Mouse (Mus musculus) lung, embryonic 14.5 days (tissue): ENCODE measurements at regions not wholly inside any gene's neighbourhood (a gene's known extent, or its start where the extent isn't known, plus 50 kb on each side); places are given as distances from the start of the nearest gene placed in this dataset.

Source experiments
- ATAC-seq: fragments of 200-750 bp; cut with Nextera tagmentation; 2 replicates; pipeline ENCODE4 v1.8.0; 2017; ENCODE audit warnings: mild to moderate bottlenecking, moderate TSS enrichment, moderate library complexity; ENCODE audit not compliant: insufficient read depth
- DNase-seq: peaks from one replicate; pipeline ENCODE4 v3.0.0-alpha.2; 2015
- H3K27ac ChIP-seq: fragments of 300-500 bp; sonication (generic); 2 replicates; pipeline ENCODE4 v1.5.1; 2014; ENCODE audit warnings: low read depth, mild to moderate bottlenecking, moderate library complexity
- H3K27me3 ChIP-seq: fragments of 300-500 bp; sonication (generic); 2 replicates; pipeline ENCODE4 v1.6.1; 2014; ENCODE audit warnings: low read length, control low read depth; ENCODE audit not compliant: insufficient read depth
- H3K36me3 ChIP-seq: fragments of 300-500 bp; sonication (generic); 2 replicates; pipeline ENCODE4 v1.6.1; 2014; ENCODE audit warnings: control low read depth; ENCODE audit not compliant: insufficient read depth
- H3K4me1 ChIP-seq: fragments of 300-500 bp; sonication (generic); 2 replicates; pipeline ENCODE4 v1.6.1; 2014; ENCODE audit warnings: antibody characterized with exemption, control low read depth; ENCODE audit not compliant: insufficient read depth
- H3K4me2 ChIP-seq: fragments of 300-500 bp; sonication (generic); 2 replicates; pipeline ENCODE4 v1.6.1; 2014; ENCODE audit warnings: mild to moderate bottlenecking
- H3K4me3 ChIP-seq: fragments of 300-500 bp; sonication (generic); 2 replicates; pipeline ENCODE4 v1.5.1; 2014; ENCODE audit warnings: low read depth, low read length
- H3K9ac ChIP-seq: fragments of 300-500 bp; sonication (generic); 2 replicates; pipeline ENCODE4 v1.6.1; 2014
- H3K9me3 ChIP-seq: fragments of 300-500 bp; sonication (generic); 2 replicates; pipeline ENCODE4 v1.6.1; 2016; ENCODE audit warnings: low read depth, low read length, control low read depth
- CTCF ChIP-seq: IDR thresholded peaks from 2 replicates; pipeline ENCODE4 v1.5.1; 2016; ENCODE audit warnings: antibody characterized with exemption, low read depth
- WGBS: fragments of 180-500 bp; shearing (Covaris S2); extraction: QIAGEN DNeasy Blood & Tissue Kit; methylation state at CpG from one replicate; pipeline ENCODE4 v1.1.7; 2014; 5-methylcytosine and 5-hydroxymethylcytosine counted together

- H3K4me3 ChIP-seq = no peak overlapping the region
- H3K4me2 ChIP-seq = no peak overlapping the region
- DNase-seq = no peak
- TF ChIP-seq CTCF = no peak
- ATAC-seq = peak; percentile 48; the same call in 1 of the 2 replicates
- H3K9ac ChIP-seq = no peak overlapping the region
- no peaks in the 10 kb centered on the region for H3K36me3 ChIP-seq
- 55% methylated on average over 4 of the region's 4 CpGs for WGBS
- H3K27me3 ChIP-seq = no peaks in the 10 kb centered on the region
- H3K4me1 ChIP-seq = no peaks in the 10 kb centered on the region
- no peaks in the 10 kb centered on the region for H3K9me3 ChIP-seq
- H3K27ac ChIP-seq = 0 out of 2 replicates have a peak overlapping the region, but pooled peaks have one; percentile 7
Measured at GRCm38 (mm10) chr2:17939183-17939856, 57.4 kb downstream of the H2al2a start.

GRCm38 (mm10) chr2:17936527-17937139 lies 60.1 kb downstream of the H2al2a start:
- Histone ChIP-seq H3K9ac (no peak overlapping the region), H3K27me3 (no peaks in the 10 kb centered on the region), H3K4me1 (no peaks in the 10 kb centered on the region), H3K4me3 (no peak overlapping the region), H3K27ac (no peak overlapping the region), H3K36me3 (no peaks in the 10 kb centered on the region), H3K9me3 (no peaks in the 10 kb centered on the region), H3K4me2 (no peak overlapping the region)
- no peak for TF ChIP-seq CTCF
- WGBS = 56% methylated on average over 4 of the region's 4 CpGs
- no peak for ATAC-seq
- no peak for DNase-seq

GRCm38 (mm10) chr2:17935916-17936315 lies 60.8 kb downstream of the H2al2a start:
- Histone ChIP-seq H3K27ac (no peak overlapping the region), H3K36me3 (no peaks in the 10 kb centered on the region), H3K9ac (no peak overlapping the region), H3K4me1 (no peaks in the 10 kb centered on the region), H3K9me3 (no peaks in the 10 kb centered on the region), H3K4me2 (no peak overlapping the region), H3K27me3 (no peaks in the 10 kb centered on the region), H3K4me3 (no peak overlapping the region)
- no peak for DNase-seq
- no peak for ATAC-seq
- 77% methylated on average over 12 of the region's 12 CpGs for WGBS
- TF ChIP-seq CTCF = no peak

GRCm38 (mm10) chr2:17935466-17935865 lies 61.3 kb downstream of the H2al2a start:
- no peak overlapping the region for H3K27ac ChIP-seq
- WGBS = 98% methylated on average over 6 of the region's 6 CpGs
- no peak overlapping the region for H3K4me2 ChIP-seq
- H3K9ac ChIP-seq = no peak overlapping the region
- ATAC-seq = no peak
- H3K4me3 ChIP-seq = no peak overlapping the region
- no peaks in the 10 kb centered on the region for H3K27me3 ChIP-seq
- no peak for TF ChIP-seq CTCF
- no peak for DNase-seq
- no peaks in the 10 kb centered on the region for H3K4me1 ChIP-seq
- no peaks in the 10 kb centered on the region for H3K36me3 ChIP-seq
- H3K9me3 ChIP-seq = no peaks in the 10 kb centered on the region

- ATAC-seq (no peak), DNase-seq (no peak)
- no peak overlapping the region for H3K27ac ChIP-seq
- TF ChIP-seq CTCF = no peak
- H3K4me2 ChIP-seq = no peak overlapping the region
- 95% methylated on average over 10 of the region's 10 CpGs for WGBS
- no peaks in the 10 kb centered on the region for H3K27me3 ChIP-seq
- no peaks in the 10 kb centered on the region for H3K9me3 ChIP-seq
- no peak overlapping the region for H3K4me3 ChIP-seq
- H3K9ac ChIP-seq = no peak overlapping the region
- no peaks in the 10 kb centered on the region for H3K4me1 ChIP-seq
- H3K36me3 ChIP-seq = no peaks in the 10 kb centered on the region
Measured at GRCm38 (mm10) chr2:17934610-17935009, 62.1 kb downstream of the H2al2a start.

GRCm38 (mm10) chr2:17932932-17933790 lies 63.6 kb downstream of the H2al2a start:
- no peaks in the 10 kb centered on the region for H3K27me3 ChIP-seq
- H3K4me2 ChIP-seq = 0 out of 2 replicates have a peak overlapping the region, but pooled peaks have one; percentile 23
- no peak for DNase-seq
- no peak overlapping the region for H3K4me3 ChIP-seq
- 43% methylated on average over 15 of the region's 15 CpGs for WGBS
- H3K4me1 ChIP-seq = no peaks in the 10 kb centered on the region
- TF ChIP-seq CTCF = no peak
- H3K9me3 ChIP-seq = no peaks in the 10 kb centered on the region
- H3K27ac ChIP-seq = no peak overlapping the region
- no peak; the same call in 1 of the 2 replicates for ATAC-seq
- H3K9ac ChIP-seq = no peak overlapping the region
- H3K36me3 ChIP-seq = no peaks in the 10 kb centered on the region
